Mouse (Mus musculus) heart, embryonic 12.5 days (tissue): Measurements from ENCODE around the gene Nptx1. TPM values are rescaled to one million over a fixed set of nuclear protein-coding genes. Genes with fewer than 3 reads are reported as not detected.

Experiments used
- ATAC-seq: fragments of 200-750 bp; cut with Nextera tagmentation; 2 replicates; pipeline ENCODE4 v1.8.0; 2017; ENCODE audit warnings: moderate TSS enrichment, moderate library complexity; ENCODE audit not compliant: insufficient number of reproducible peaks, low FRiP score
- H3K27ac ChIP-seq: fragments of 300-500 bp; sonication (generic); 2 replicates; pipeline ENCODE4 v1.5.1; 2016; ENCODE audit warnings: mild to moderate bottlenecking, moderate library complexity; ENCODE audit not compliant: poor library complexity, severe bottlenecking
- H3K27me3 ChIP-seq: fragments of 300-500 bp; sonication (generic); replicated peaks from 2 replicates; pipeline ENCODE4 v1.6.1; 2016; ENCODE audit warnings: mild to moderate bottlenecking, moderate library complexity
- H3K36me3 ChIP-seq: fragments of 300-500 bp; sonication (generic); 2 replicates; pipeline ENCODE4 v1.6.1; 2016; ENCODE audit warnings: mild to moderate bottlenecking, moderate library complexity
- H3K4me1 ChIP-seq: fragments of 300-500 bp; sonication (generic); replicated peaks from 2 replicates; pipeline ENCODE4 v1.6.1; 2016; ENCODE audit warnings: mild to moderate bottlenecking
- H3K4me2 ChIP-seq: fragments of 300-500 bp; sonication (generic); 2 replicates; pipeline ENCODE4 v1.6.1; 2016; ENCODE audit warnings: mild to moderate bottlenecking, moderate library complexity
- H3K4me3 ChIP-seq: fragments of 300-500 bp; sonication (generic); 2 replicates; pipeline ENCODE4 v1.5.1; 2016; ENCODE audit warnings: mild to moderate bottlenecking
- H3K9ac ChIP-seq: fragments of 300-500 bp; sonication (generic); 2 replicates; pipeline ENCODE4 v1.6.1; 2016; ENCODE audit warnings: mild to moderate bottlenecking, moderate library complexity
- H3K9me3 ChIP-seq: fragments of 300-500 bp; sonication (generic); replicated peaks from 2 replicates; pipeline ENCODE4 v1.6.1; 2016; ENCODE audit warnings: mild to moderate bottlenecking, moderate library complexity
- WGBS: fragments of 180-500 bp; shearing (Covaris S2); methylation state at CpG from one replicate; pipeline ENCODE4 v1.1.7; 2016; 5-methylcytosine and 5-hydroxymethylcytosine counted together
- polyA plus RNA-seq: library from polyadenylated mRNA; unstranded; fragments of >200 nt; fragmentation: Nextera tagmentation; extraction: Ambion mirVana; gene quantifications from 2 replicates; pipeline ENCODE4 v1.2.1, GENCODE M21; 2016

Nptx1 gene
- polyA plus RNA-seq, 1 experiment from 2014 or later, result 1.8 TPM

DNA sequence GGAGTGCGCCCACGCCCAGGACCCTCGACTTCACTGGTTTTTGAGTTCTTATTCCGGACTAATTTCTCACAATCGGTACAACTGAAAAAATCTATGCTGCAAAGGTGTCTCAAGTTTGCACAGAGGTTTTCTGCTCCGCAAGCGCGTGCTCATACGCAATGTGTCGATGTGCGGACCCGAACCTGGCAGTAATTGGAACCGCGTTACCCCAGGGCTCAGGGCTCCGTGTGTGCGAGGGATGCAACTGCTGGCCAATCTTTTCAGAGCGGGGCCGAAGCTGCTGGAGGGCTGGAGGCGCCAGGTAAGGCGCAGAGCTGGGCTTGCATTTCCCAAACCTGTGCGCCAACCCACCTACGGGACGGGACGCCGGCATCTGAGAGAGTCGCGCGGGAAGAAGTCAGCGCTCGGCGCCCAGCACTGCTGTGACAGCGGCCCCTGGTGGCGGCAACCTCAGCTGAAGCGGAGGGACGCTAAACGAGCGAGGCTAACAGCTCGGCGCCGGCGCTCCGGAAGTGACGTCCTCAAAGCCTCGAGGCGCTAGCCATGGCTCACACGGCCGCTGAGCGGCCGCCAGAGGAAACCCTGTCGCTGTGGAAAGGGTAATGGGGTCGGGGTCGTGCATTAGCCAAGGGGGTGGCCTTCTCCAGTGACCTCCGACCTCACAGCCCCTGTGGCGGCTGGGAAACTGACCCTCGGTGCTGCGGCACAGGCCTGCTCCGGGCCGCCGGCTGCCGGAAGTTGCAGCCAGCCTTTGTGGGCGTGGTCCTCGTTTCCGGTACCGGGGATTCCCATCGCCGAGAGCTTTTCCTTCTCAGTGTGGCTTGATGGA is 56.5 kb downstream of the Nptx1 start, which contains the start of gene Endov:
TSS of gene Endov (plus strand) at position 487 of the 829 bp plus-strand sequence.
- WGBS, result 1% methylated on average over 66 of the region's 66 CpGs
- peaks cover 5% of the 10 kb centered on the region for H3K27me3 ChIP-seq
- H3K4me2 ChIP-seq, result peak within 1 kb of the TSS; percentile 95
- H3K4me3 ChIP-seq, result peak within 1 kb of the TSS; percentile 89
- H3K9me3 ChIP-seq, result no peaks in the 10 kb centered on the region
- peak; percentile 94 for ATAC-seq
- peak within 1 kb of the TSS; percentile 72 for H3K27ac ChIP-seq
- H3K36me3 ChIP-seq, result peaks cover 31% of the 10 kb centered on the region
- H3K4me1 ChIP-seq, result peaks cover 8% of the 10 kb centered on the region
- peak within 1 kb of the TSS; percentile 93 for H3K9ac ChIP-seq

Other genes starting within 250 kb of the Nptx1 start
- 270 and 276 TPM in 2 replicates for gene Eif4a3, start 247.7 kb downstream of the Nptx1 start, polyA plus RNA-seq
- 0.49 and 0.51 TPM in 2 replicates for gene Card14, start 240.0 kb downstream of the Nptx1 start, polyA plus RNA-seq
- 7.3 and 7.5 TPM in 2 replicates for gene Sgsh, start 192.2 kb downstream of the Nptx1 start, polyA plus RNA-seq
- 9.8 and 10.8 TPM in 2 replicates for gene Slc26a11, start 192.2 kb downstream of the Nptx1 start, polyA plus RNA-seq
- gene Rnf213, start 154.7 kb downstream of the Nptx1 start, polyA plus RNA-seq, result 8.0 and 8.5 TPM in 2 replicates
- 12.9 and 14.7 TPM in 2 replicates for gene Endov, start 56.4 kb downstream of the Nptx1 start, polyA plus RNA-seq
- 13.3 and 14.1 TPM in 2 replicates for gene Rptor, start 55.2 kb upstream of the Nptx1 start, polyA plus RNA-seq